Mouse (Mus musculus): ENCODE measurements at regions not wholly inside any gene's neighbourhood (a gene's known extent, or its start where the extent isn't known, plus 50 kb on each side); places are given as distances from the start of the nearest gene placed in this dataset.

DNA sequence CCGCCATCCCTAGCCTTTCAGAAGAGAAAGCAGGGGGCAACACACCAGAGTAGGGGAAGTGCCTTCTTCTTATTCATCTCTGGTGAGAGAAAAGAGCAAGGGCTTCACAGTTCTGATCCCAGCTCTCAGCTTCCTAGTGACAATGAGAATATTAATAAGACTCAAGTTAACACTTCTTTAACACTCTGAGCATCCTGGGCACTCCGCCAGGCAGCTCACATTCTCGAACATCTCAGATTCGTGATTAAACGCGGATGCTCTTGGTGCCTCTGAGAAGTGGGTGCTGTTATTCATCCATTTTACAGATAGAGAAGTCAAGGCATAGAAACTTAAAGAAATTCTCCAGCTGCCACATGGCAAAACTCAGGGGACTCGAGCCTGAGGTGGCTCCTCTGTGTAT, 237.1 kb downstream of the Rps15a start:
- DNase-seq (ENCODE audit: low read depth, low spot score), result no peak

DNA sequence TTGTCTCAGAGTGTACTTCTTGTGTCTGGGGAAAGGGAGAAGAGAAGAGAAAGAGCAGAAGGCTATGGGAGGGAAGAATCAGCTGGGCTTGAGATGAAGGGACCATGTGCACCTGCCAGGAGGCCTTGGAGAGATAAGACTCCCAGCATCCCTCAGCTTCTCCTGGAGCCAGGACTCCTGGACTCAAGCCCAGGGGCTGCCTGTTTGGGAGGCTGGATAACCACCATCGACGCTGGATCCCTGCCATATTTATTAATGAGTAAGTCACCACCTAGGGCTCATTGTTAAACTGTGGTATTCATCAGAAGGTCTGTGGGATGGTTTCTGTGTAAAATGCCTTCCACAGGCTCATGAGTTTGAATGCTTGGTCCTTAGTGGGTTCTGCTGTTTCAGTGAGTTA, 240.7 kb downstream of the Rps15a start:
- DNase-seq (ENCODE audit: low read depth, low spot score), result no peak

- DNase-seq (ENCODE audit: low read depth, low spot score), result no peak
Observed at GRCm38 (mm10) chr7:117859419-117859818, 256.6 kb downstream of the Rps15a start.

DNA sequence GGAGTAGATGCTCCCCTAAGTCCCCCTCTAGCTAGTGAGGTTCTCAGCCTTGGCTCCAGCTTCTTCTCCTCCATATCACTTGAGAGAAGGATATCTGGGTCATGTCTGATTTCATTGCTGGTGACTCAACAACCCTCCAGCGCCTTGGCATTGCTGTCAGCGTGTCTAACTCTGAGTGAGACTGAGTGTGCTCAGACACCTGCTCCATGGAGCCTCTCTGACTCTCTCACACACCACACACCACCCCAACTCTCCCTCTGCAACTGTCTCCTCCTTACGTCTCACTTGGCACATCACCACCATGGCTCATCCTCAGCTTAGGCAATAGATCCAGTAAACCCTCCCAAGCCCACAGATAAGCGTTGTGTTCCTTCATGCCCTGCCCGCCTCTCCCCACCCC, 260.0 kb downstream of the Rps15a start:
- no peak for DNase-seq (ENCODE audit: low read depth, low spot score)

- DNase-seq (ENCODE audit: low read depth, low spot score), result no peak
Observed at GRCm38 (mm10) chr7:117853716-117854115, 262.3 kb downstream of the Rps15a start.

DNA sequence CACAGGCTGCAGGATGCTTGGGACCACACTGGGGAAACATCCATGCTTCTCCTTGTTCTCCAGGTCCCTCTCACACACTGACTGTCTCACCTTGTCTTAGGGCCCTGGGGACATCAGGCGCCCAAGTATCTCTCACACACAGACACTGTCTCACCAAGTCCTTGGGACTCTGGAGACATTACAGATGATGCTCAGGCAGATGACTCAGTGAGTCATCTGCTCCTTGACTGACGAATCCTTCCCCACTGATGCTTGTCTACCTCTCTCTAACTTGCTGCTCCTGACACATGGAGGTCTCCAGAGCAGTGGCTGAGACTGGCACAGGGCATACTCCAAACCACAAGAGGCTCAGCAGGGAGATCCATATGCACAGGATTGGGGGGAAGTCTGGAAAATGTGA, 263.1 kb downstream of the Rps15a start:
- DNase-seq (ENCODE audit: low read depth, low spot score), result no peak

- no peak for DNase-seq (ENCODE audit: low read depth, low spot score)
Observed at GRCm38 (mm10) chr7:117850822-117851221, 265.2 kb downstream of the Rps15a start.

GRCm38 (mm10) chr7:117846041-117846440, 269.9 kb downstream of the Rps15a start:
- no peak for DNase-seq (ENCODE audit: low read depth, low spot score)

DNA sequence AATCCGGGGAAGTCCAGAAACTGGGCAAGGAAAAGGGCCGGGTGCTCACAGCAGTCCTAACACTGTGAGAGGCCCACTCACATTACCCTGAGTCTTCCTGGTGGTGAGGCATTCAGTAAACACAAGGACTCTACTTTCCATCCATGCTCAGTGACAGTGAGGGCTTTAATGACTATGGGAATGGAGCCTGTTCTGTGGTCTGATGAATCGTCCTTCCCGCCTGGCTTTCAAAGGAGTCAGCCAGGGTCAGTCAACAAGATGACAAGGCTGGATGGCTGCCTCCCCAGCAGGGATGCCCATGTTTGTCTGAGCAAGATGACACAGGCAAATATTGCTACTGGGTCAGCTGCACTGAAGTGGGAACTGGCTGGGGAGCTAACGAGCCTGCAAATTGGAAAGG, 273.2 kb downstream of the Rps15a start:
- DNase-seq (ENCODE audit: low read depth, low spot score), result no peak

DNA sequence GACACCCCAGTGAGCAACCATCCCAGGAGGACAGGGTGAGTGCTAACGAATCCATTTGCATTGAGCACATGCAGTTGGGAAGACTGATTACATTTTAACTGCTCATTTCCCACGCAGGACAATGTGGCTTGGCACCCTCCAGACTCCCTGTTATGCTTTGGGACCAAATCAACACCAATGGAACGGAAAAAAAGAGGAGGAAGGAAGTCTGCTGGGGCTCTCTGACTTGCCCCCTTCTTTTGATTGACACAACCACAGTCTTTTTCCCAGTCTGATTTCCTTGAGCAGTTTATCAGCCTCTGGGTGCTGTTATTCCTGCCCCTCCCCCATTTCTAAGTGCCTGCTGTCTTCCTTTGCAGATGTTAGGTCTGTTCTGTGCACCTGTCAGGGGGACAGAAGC, 321.0 kb downstream of the Rps15a start:
- DNase-seq (ENCODE audit: low read depth, low spot score), result no peak

GRCm38 (mm10) chr7:117793991-117794390, 322.0 kb downstream of the Rps15a start:
- DNase-seq (ENCODE audit: low read depth, low spot score), result peak; percentile 4

GRCm38 (mm10) chr7:117792456-117792855, 323.5 kb downstream of the Rps15a start:
- no peak for DNase-seq (ENCODE audit: low read depth, low spot score)

DNA sequence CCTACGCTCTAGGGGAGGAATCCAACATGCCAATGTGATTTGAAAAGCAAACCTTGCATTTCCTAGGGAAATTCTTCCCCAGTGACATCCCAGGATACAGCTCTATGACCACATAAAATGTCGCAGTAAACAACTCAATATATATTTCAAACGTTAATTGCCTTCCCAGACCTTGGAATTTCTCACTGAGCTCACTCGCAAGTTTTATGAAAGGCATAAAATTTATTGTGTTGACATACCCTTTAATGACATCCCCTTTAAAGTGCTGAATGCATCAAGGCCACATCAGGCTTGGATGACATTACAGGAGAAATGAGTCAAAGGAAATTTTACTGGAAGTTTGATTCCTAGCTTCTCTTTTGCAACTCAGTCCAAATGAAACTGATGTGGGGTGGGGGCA, 337.0 kb downstream of the Rps15a start:
- no peak for DNase-seq (ENCODE audit: low read depth, low spot score)

DNA sequence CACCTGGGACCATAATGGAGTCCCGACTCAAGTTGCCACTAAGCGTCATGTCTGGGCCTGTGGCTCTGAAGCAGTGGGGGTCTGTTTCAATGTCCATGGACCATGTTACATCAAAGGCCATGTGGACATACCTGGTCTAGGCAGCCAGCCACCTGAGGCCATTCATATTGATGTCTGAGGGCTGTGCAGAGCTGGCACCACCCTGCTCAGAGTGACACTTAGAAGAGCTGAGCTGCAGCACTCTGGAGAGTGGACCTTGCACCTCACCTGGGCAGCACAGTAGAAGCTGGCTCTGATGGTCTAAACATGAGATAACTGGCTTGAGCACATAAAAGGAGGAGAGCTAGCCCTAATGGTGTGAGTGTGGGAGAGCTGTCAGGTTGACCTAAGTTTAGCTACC, 338.1 kb downstream of the Rps15a start:
- DNase-seq (ENCODE audit: low read depth, low spot score), result no peak

- DNase-seq (ENCODE audit: low read depth, low spot score), result no peak
Observed at GRCm38 (mm10) chr7:117771836-117772235, 344.2 kb downstream of the Rps15a start.

GRCm38 (mm10) chr7:117759506-117759905, 356.5 kb downstream of the Rps15a start:
- DNase-seq (ENCODE audit: low read depth, low spot score), result no peak

- no peak for DNase-seq (ENCODE audit: low read depth, low spot score)
Observed at GRCm38 (mm10) chr7:117757033-117757432, 359.0 kb downstream of the Rps15a start.

- no peak for DNase-seq (ENCODE audit: low read depth, low spot score)
Observed at GRCm38 (mm10) chr7:117755830-117756229, 360.2 kb downstream of the Rps15a start.

- DNase-seq (ENCODE audit: low read depth, low spot score), result no peak
Observed at GRCm38 (mm10) chr7:117753296-117753695, 362.7 kb downstream of the Rps15a start.

GRCm38 (mm10) chr7:117752302-117753185, 363.4 kb downstream of the Rps15a start:
- no peak for DNase-seq (ENCODE audit: low read depth, low spot score)

GRCm38 (mm10) chr7:117747991-117748390, 367.2 kb downstream of the Xylt1 start:
- no peak for DNase-seq (ENCODE audit: low read depth, low spot score)

GRCm38 (mm10) chr7:117746393-117746792, 365.6 kb downstream of the Xylt1 start:
- no peak for DNase-seq (ENCODE audit: low read depth, low spot score)

GRCm38 (mm10) chr7:117739706-117740105, 358.9 kb downstream of the Xylt1 start:
- no peak for DNase-seq (ENCODE audit: low read depth, low spot score)

GRCm38 (mm10) chr7:117735699-117736020, 354.9 kb downstream of the Xylt1 start:
- no peak for DNase-seq (ENCODE audit: low read depth, low spot score)
